Mouse (Mus musculus): ENCODE data around the gene Ifna2. TPM values are rescaled to one million over a fixed set of nuclear protein-coding genes. Genes with fewer than 3 reads are reported as not detected.

Gene Ifna2
- polyA plus RNA-seq, 1 experiment: not detected

DNA sequence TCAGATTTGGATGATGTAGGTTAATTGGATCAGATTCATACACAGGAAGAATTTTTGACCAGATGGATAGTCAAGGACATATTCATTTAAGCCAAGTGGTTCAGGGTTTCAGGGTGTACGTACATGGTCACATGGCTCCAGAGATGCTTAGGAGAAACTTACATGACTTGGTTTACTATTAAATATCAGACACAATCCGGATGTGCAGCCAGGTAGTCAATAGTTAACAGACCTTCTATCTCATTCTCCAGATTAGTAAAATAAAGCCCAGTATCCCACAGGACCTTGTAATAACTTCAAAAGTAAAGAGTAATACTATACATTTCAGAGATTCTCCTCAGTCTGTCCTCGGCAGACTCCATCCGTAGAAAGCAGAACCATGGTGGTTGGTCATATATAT lies 49.4 kb downstream of the Ifna2 start, which contains the start of gene C87499:
Gene C87499, minus strand, starts transcription at position 101 of the 400 bp plus-strand sequence.
- Histone ChIP-seq H3K4me3 (ENCODE audit: extremely low read depth, insufficient read depth, insufficient read length) (no peak within 1 kb of the TSS), H3K4me1 (ENCODE audit: control insufficient read depth, insufficient read depth, insufficient read length) (no peaks in the 10 kb centered on the region), H3K27me3 (ENCODE audit: control insufficient read depth, insufficient read depth, low read length) (no peaks in the 10 kb centered on the region), H3K27ac (ENCODE audit: insufficient read depth, low read length) (no peak within 1 kb of the TSS), H3K36me3 (ENCODE audit: control insufficient read depth, insufficient read depth, low read length) (no peaks in the 10 kb centered on the region)
- TF ChIP-seq CTCF (IDR thresholded peaks at IDR 0.05; ENCODE audit: extremely low read depth, insufficient read depth, insufficient read length, insufficient replicate concordance) (no peak), POLR2A (IDR thresholded peaks at IDR 0.05; ENCODE audit: low read depth, low read length) (no peak)
- 90% methylated on average over 4 of the region's 4 CpGs for WGBS
- no peak for DNase-seq (ENCODE audit: low read depth in 1 of 2, low spot score in 2 of 2)

Other genes with a start within 250 kb of the Ifna2 start
- 1.4 and 2.1 TPM in 2 replicates for gene Hacd4, start 245.0 kb downstream of the Ifna2 start, polyA plus RNA-seq (2012; rRNA removed)
- not detected in 2 replicates for gene Ifnb1, start 161.1 kb downstream of the Ifna2 start, polyA plus RNA-seq (2012; rRNA removed)
- not detected in 2 replicates for gene Ifna15, start 125.7 kb downstream of the Ifna2 start, polyA plus RNA-seq (2012; rRNA removed)
- gene Ifna14, start 112.1 kb downstream of the Ifna2 start, polyA plus RNA-seq (2012; rRNA removed): not detected in 2 replicates
- gene Ifna9, start 91.5 kb downstream of the Ifna2 start, polyA plus RNA-seq (2012; rRNA removed): not detected in 2 replicates
- gene Ifna12, start 80.5 kb downstream of the Ifna2 start, polyA plus RNA-seq (2012; rRNA removed): not detected in 2 replicates
- gene C87499, start 49.5 kb downstream of the Ifna2 start, polyA plus RNA-seq (2012; rRNA removed): not detected in 2 replicates
- gene Ifna13, start 39.5 kb downstream of the Ifna2 start, polyA plus RNA-seq (2012; rRNA removed): not detected in 2 replicates
- not detected in 2 replicates for gene Ifna16, start 7.0 kb downstream of the Ifna2 start, polyA plus RNA-seq (2012; rRNA removed)
- gene Ifnab, start 7.4 kb upstream of the Ifna2 start, polyA plus RNA-seq (2012; rRNA removed): not detected in 2 replicates
- gene Gm26566, start 37.9 kb upstream of the Ifna2 start, polyA plus RNA-seq (2012; rRNA removed): 0.18 and 0.45 TPM in 2 replicates
- 8.4 and 11.4 TPM in 2 replicates for gene Klhl9, start 38.6 kb upstream of the Ifna2 start, polyA plus RNA-seq (2012; rRNA removed)
- gene Gm13271, start 71.0 kb upstream of the Ifna2 start, polyA plus RNA-seq (2012; rRNA removed): not detected in 2 replicates
- 0.07 TPM in 1 of 2 replicates, not detected in the other for gene Gm13283, start 76.2 kb upstream of the Ifna2 start, polyA plus RNA-seq (2012; rRNA removed)
- gene Gm13290, start 89.9 kb upstream of the Ifna2 start, polyA plus RNA-seq (2012; rRNA removed): not detected in 2 replicates
- gene Gm13289, start 93.0 kb upstream of the Ifna2 start, polyA plus RNA-seq (2012; rRNA removed): not detected in 2 replicates
- not detected in 2 replicates for gene Gm13272, start 95.9 kb upstream of the Ifna2 start, polyA plus RNA-seq (2012; rRNA removed)
- not detected in 2 replicates for gene Ifnz, start 98.2 kb upstream of the Ifna2 start, polyA plus RNA-seq (2012; rRNA removed)
- not detected in 2 replicates for gene Gm13276, start 101.8 kb upstream of the Ifna2 start, polyA plus RNA-seq (2012; rRNA removed)
- gene Gm13277, start 104.7 kb upstream of the Ifna2 start, polyA plus RNA-seq (2012; rRNA removed): not detected in 2 replicates
- gene Gm13278, start 107.6 kb upstream of the Ifna2 start, polyA plus RNA-seq (2012; rRNA removed): not detected in 2 replicates
- not detected in 2 replicates for gene Gm13275, start 110.6 kb upstream of the Ifna2 start, polyA plus RNA-seq (2012; rRNA removed)
- gene Gm13279, start 113.5 kb upstream of the Ifna2 start, polyA plus RNA-seq (2012; rRNA removed): not detected in 2 replicates
- not detected in 2 replicates for gene Gm13285, start 115.8 kb upstream of the Ifna2 start, polyA plus RNA-seq (2012; rRNA removed)
- gene Gm13287, start 119.3 kb upstream of the Ifna2 start, polyA plus RNA-seq (2012; rRNA removed): not detected in 2 replicates
- gene Gm13288, start 121.6 kb upstream of the Ifna2 start, polyA plus RNA-seq (2012; rRNA removed): not detected in 2 replicates
- gene Ifna7, start 132.3 kb upstream of the Ifna2 start, polyA plus RNA-seq (2012; rRNA removed): not detected in 2 replicates
- gene Ifna11, start 136.0 kb upstream of the Ifna2 start, polyA plus RNA-seq (2012; rRNA removed): not detected in 2 replicates
- gene Ifna6, start 143.5 kb upstream of the Ifna2 start, polyA plus RNA-seq (2012; rRNA removed): not detected in 2 replicates
- not detected in 2 replicates for gene Ifna5, start 151.6 kb upstream of the Ifna2 start, polyA plus RNA-seq (2012; rRNA removed)
- gene Ifna4, start 157.9 kb upstream of the Ifna2 start, polyA plus RNA-seq (2012; rRNA removed): not detected in 2 replicates
- not detected in 2 replicates for gene Ifna1, start 166.2 kb upstream of the Ifna2 start, polyA plus RNA-seq (2012; rRNA removed)
- gene Ifne, start 196.3 kb upstream of the Ifna2 start, polyA plus RNA-seq (2012; rRNA removed): not detected in 2 replicates